Mouse (Mus musculus) megakaryocyte, embryonic 14.5 days (primary cell): Measurements from ENCODE around the gene Brat1.

ENCODE experiments used
- FLI1 ChIP-seq: IDR thresholded peaks from 2 replicates; pipeline ENCODE4 v1.6.1; 2012; ENCODE audit warnings: low read length, inconsistent platforms, mixed read lengths
- GATA1 ChIP-seq: IDR thresholded peaks from 3 replicates; pipeline ENCODE4 v1.6.1; 2012; ENCODE audit warnings: mixed read lengths, low read length, inconsistent platforms, borderline replicate concordance

DNA sequence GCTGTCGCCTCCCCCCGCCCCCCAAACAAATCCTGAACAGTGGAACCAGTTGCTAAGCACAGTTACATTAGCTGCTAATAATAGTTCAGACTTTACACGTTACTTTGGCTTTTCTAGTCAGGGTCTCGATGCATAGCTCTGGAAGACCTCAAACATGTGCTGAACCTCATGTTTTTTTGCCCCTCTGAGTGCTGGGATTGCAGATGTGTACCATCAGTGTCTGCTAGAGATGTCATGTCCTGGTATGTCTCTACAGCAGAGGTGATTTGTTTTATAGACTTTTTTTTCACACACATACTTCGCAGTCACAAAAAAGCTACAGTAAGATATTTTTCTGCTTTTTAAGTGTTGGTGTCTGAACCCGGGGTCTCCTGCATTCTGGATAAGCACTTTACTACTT lies 32.7 kb upstream of the Brat1 start:
- TF ChIP-seq GATA1, result no peak
- no peak for TF ChIP-seq FLI1
